ENCODE assay signal across 1 mouse cellular context in genomic region chr11:72224865-72225264, GRCm38 (mm10).
TF ChIP-seq lines count a peak whose summit lies in the region.

No protein-coding gene starts in this region.

TF ChIP-seq in myocyte, 11 proteins besides CTCF, POLR2A, EP300 and RAD21 (continued from another document):
- TF ChIP-seq POLR2AphosphoS2 (IDR thresholded peaks at IDR 0.05; ENCODE audit: insufficient read length, low read depth) = no peak
- TF ChIP-seq CEBPB (IDR thresholded peaks at IDR 0.05; ENCODE audit: insufficient read depth, poor library complexity, severe bottlenecking) = no peak
- TF ChIP-seq TCF12 (IDR thresholded peaks at IDR 0.05; ENCODE audit: insufficient read depth, poor library complexity, severe bottlenecking) = no peak
- no peak for TF ChIP-seq REST (IDR thresholded peaks at IDR 0.05; ENCODE audit: insufficient read depth, insufficient read length)
- TF ChIP-seq MYOG (IDR thresholded peaks at IDR 0.05; ENCODE audit: control insufficient read depth in 1 of 3, insufficient read depth in 1 of 3, insufficient read length in 2 of 3, low read depth in 2 of 3) = no peak
- TF ChIP-seq TCF3 (IDR thresholded peaks at IDR 0.05; ENCODE audit: insufficient read length, low read depth) = no peak
- no peak for TF ChIP-seq SRF (IDR thresholded peaks at IDR 0.05; ENCODE audit: control insufficient read depth, insufficient read length, low read depth)
